Mouse (Mus musculus): ENCODE results near the gene Kcnh8. TPM values are rescaled to one million over a fixed set of nuclear protein-coding genes. Genes with fewer than 3 reads are reported as not detected.

Gene Kcnh8
- total and polyA plus RNA-seq, 2 experiments = not detected

- H3K79me2 ChIP-seq (ENCODE audit: control insufficient read depth, insufficient read depth, low read length) = no peaks in the 10 kb centered on the region
- no peak overlapping the region for H3K27ac ChIP-seq (replicated peaks; ENCODE audit: insufficient read depth, low read depth, low read length)
- no peaks in the 10 kb centered on the region; the same call in 1 of the 2 replicates for H3K27me3 ChIP-seq (ENCODE audit: control insufficient read depth, insufficient read depth, low read length)
- TF ChIP-seq CTCF (IDR thresholded peaks at IDR 0.05; ENCODE audit: low read depth, low read length) (no peak), POLR2A (IDR thresholded peaks at IDR 0.05; ENCODE audit: extremely low read depth, insufficient read depth, low read length) (no peak)
- no peaks in the 10 kb centered on the region for H3K4me1 ChIP-seq (ENCODE audit: control insufficient read depth, insufficient read depth, low read length)
- DNase-seq (ENCODE audit: extremely low read depth, low read depth, low spot score) = no peak
- H3K4me3 ChIP-seq (ENCODE audit: insufficient read depth, low read depth, low read length) = no peak overlapping the region
- H3K9ac ChIP-seq (ENCODE audit: low read depth, low read length) = no peak overlapping the region
- H3K36me3 ChIP-seq (ENCODE audit: control insufficient read depth, insufficient read depth, low read length) = no peaks in the 10 kb centered on the region
- WGBS = 82% methylated on average over 3 of the region's 3 CpGs
These were observed 270.7 kb downstream of the Kcnh8 start for GRCm38 (mm10) chr17:52873195-52873594.

GRCm38 (mm10) chr17:52878964-52879363 lies 276.5 kb downstream of the Kcnh8 start:
- Histone ChIP-seq H3K36me3 (ENCODE audit: control insufficient read depth, insufficient read depth, low read length) (no peaks in the 10 kb centered on the region), H3K4me3 (ENCODE audit: insufficient read depth, low read depth, low read length) (no peak overlapping the region), H3K79me2 (ENCODE audit: control insufficient read depth, insufficient read depth, low read length) (no peaks in the 10 kb centered on the region), H3K27ac (replicated peaks; ENCODE audit: insufficient read depth, low read depth, low read length) (no peak overlapping the region), H3K9ac (ENCODE audit: low read depth, low read length) (no peak overlapping the region), H3K27me3 (ENCODE audit: control insufficient read depth, insufficient read depth, low read length) (no peaks in the 10 kb centered on the region), H3K4me1 (ENCODE audit: control insufficient read depth, insufficient read depth, low read length) (no peaks in the 10 kb centered on the region)
- DNase-seq (ENCODE audit: extremely low read depth, low read depth, low spot score) = no peak
- 24% methylated on average over 1 of the region's 1 CpGs for WGBS
- TF ChIP-seq POLR2A (IDR thresholded peaks at IDR 0.05; ENCODE audit: extremely low read depth, insufficient read depth, low read length) (no peak), CTCF (IDR thresholded peaks at IDR 0.05; ENCODE audit: low read depth, low read length) (no peak)

GRCm38 (mm10) chr17:52880051-52880450 lies 277.5 kb downstream of the Kcnh8 start:
- TF ChIP-seq POLR2A (IDR thresholded peaks at IDR 0.05; ENCODE audit: extremely low read depth, insufficient read depth, low read length) = no peak
- TF ChIP-seq CTCF (IDR thresholded peaks at IDR 0.05; ENCODE audit: low read depth, low read length) = no peak
- Histone ChIP-seq H3K36me3 (ENCODE audit: control insufficient read depth, insufficient read depth, low read length) (no peaks in the 10 kb centered on the region), H3K4me3 (ENCODE audit: insufficient read depth, low read depth, low read length) (no peak overlapping the region), H3K4me1 (ENCODE audit: control insufficient read depth, insufficient read depth, low read length) (no peaks in the 10 kb centered on the region), H3K27me3 (ENCODE audit: control insufficient read depth, insufficient read depth, low read length) (no peaks in the 10 kb centered on the region), H3K9ac (ENCODE audit: low read depth, low read length) (no peak overlapping the region), H3K79me2 (ENCODE audit: control insufficient read depth, insufficient read depth, low read length) (no peaks in the 10 kb centered on the region), H3K27ac (replicated peaks; ENCODE audit: insufficient read depth, low read depth, low read length) (no peak overlapping the region)
- WGBS = 59% methylated on average over 2 of the region's 2 CpGs
- no peak for DNase-seq (ENCODE audit: extremely low read depth, low read depth, low spot score)

- Histone ChIP-seq H3K4me3 (ENCODE audit: insufficient read depth, low read depth, low read length) (no peak overlapping the region), H3K36me3 (ENCODE audit: control insufficient read depth, insufficient read depth, low read length) (no peaks in the 10 kb centered on the region), H3K4me1 (ENCODE audit: control insufficient read depth, insufficient read depth, low read length) (no peaks in the 10 kb centered on the region), H3K79me2 (ENCODE audit: control insufficient read depth, insufficient read depth, low read length) (no peaks in the 10 kb centered on the region), H3K27ac (replicated peaks; ENCODE audit: insufficient read depth, low read depth, low read length) (no peak overlapping the region), H3K9ac (ENCODE audit: low read depth, low read length) (no peak overlapping the region), H3K27me3 (ENCODE audit: control insufficient read depth, insufficient read depth, low read length) (no peaks in the 10 kb centered on the region)
- WGBS = 50% methylated on average over 1 of the region's 1 CpGs
- TF ChIP-seq CTCF (IDR thresholded peaks at IDR 0.05; ENCODE audit: low read depth, low read length) = no peak
- no peak for TF ChIP-seq POLR2A (IDR thresholded peaks at IDR 0.05; ENCODE audit: extremely low read depth, insufficient read depth, low read length)
- DNase-seq (ENCODE audit: extremely low read depth, low read depth, low spot score) = peak; percentile 0
These were observed 282.7 kb downstream of the Kcnh8 start for GRCm38 (mm10) chr17:52885210-52885609.

GRCm38 (mm10) chr17:52920519-52921106 lies 318.1 kb downstream of the Kcnh8 start:
- no peak overlapping the region for H3K27ac ChIP-seq (replicated peaks; ENCODE audit: insufficient read depth, low read depth, low read length)
- H3K9ac ChIP-seq (ENCODE audit: low read depth, low read length) = no peak overlapping the region
- no peaks in the 10 kb centered on the region for H3K27me3 ChIP-seq (ENCODE audit: control insufficient read depth, insufficient read depth, low read length)
- no peaks in the 10 kb centered on the region for H3K4me1 ChIP-seq (ENCODE audit: control insufficient read depth, insufficient read depth, low read length)
- no peak overlapping the region for H3K4me3 ChIP-seq (ENCODE audit: insufficient read depth, low read depth, low read length)
- no peak for TF ChIP-seq POLR2A (IDR thresholded peaks at IDR 0.05; ENCODE audit: extremely low read depth, insufficient read depth, low read length)
- TF ChIP-seq CTCF (IDR thresholded peaks at IDR 0.05; ENCODE audit: low read depth, low read length) = no peak
- no peaks in the 10 kb centered on the region for H3K36me3 ChIP-seq (ENCODE audit: control insufficient read depth, insufficient read depth, low read length)
- DNase-seq (ENCODE audit: extremely low read depth, low read depth, low spot score) = no peak
- 51% methylated on average over 3 of the region's 3 CpGs for WGBS
- H3K79me2 ChIP-seq (ENCODE audit: control insufficient read depth, insufficient read depth, low read length) = no peaks in the 10 kb centered on the region

GRCm38 (mm10) chr17:52943966-52944365 lies 341.5 kb downstream of the Kcnh8 start:
- Histone ChIP-seq H3K27ac (replicated peaks; ENCODE audit: insufficient read depth, low read depth, low read length) (no peak overlapping the region), H3K9ac (ENCODE audit: low read depth, low read length) (no peak overlapping the region), H3K36me3 (ENCODE audit: control insufficient read depth, insufficient read depth, low read length) (no peaks in the 10 kb centered on the region), H3K79me2 (ENCODE audit: control insufficient read depth, insufficient read depth, low read length) (no peaks in the 10 kb centered on the region), H3K27me3 (ENCODE audit: control insufficient read depth, insufficient read depth, low read length) (no peaks in the 10 kb centered on the region), H3K4me1 (ENCODE audit: control insufficient read depth, insufficient read depth, low read length) (no peaks in the 10 kb centered on the region), H3K4me3 (ENCODE audit: insufficient read depth, low read depth, low read length) (no peak overlapping the region)
- no peak for DNase-seq (ENCODE audit: extremely low read depth, low read depth, low spot score)
- TF ChIP-seq CTCF (IDR thresholded peaks at IDR 0.05; ENCODE audit: low read depth, low read length) (no peak), POLR2A (IDR thresholded peaks at IDR 0.05; ENCODE audit: extremely low read depth, insufficient read depth, low read length) (no peak)
